Mouse (Mus musculus): ENCODE results near the gene Hspa12a.

- TF ChIP-seq POLR2A (IDR thresholded peaks at IDR 0.05; ENCODE audit: low read depth, low read length): no peak
- no peak for TF ChIP-seq CTCF (conservative IDR thresholded peaks at IDR 0.05; ENCODE audit: insufficient read depth, insufficient read length, low read depth, low read length)
Measured at GRCm38 (mm10) chr19:58978401-58979171, 35.1 kb upstream of the Hspa12a start.

Data from kidney, adult 2 months (tissue).